Mouse (Mus musculus): ENCODE data around the gene Map4k2.
"Not testable (repeated sequence)": the region's sequence is repeated elsewhere in the genome, so short reads cannot be mapped to it uniquely, and the experiment has no call there.

The Map4k2 gene

DNA sequence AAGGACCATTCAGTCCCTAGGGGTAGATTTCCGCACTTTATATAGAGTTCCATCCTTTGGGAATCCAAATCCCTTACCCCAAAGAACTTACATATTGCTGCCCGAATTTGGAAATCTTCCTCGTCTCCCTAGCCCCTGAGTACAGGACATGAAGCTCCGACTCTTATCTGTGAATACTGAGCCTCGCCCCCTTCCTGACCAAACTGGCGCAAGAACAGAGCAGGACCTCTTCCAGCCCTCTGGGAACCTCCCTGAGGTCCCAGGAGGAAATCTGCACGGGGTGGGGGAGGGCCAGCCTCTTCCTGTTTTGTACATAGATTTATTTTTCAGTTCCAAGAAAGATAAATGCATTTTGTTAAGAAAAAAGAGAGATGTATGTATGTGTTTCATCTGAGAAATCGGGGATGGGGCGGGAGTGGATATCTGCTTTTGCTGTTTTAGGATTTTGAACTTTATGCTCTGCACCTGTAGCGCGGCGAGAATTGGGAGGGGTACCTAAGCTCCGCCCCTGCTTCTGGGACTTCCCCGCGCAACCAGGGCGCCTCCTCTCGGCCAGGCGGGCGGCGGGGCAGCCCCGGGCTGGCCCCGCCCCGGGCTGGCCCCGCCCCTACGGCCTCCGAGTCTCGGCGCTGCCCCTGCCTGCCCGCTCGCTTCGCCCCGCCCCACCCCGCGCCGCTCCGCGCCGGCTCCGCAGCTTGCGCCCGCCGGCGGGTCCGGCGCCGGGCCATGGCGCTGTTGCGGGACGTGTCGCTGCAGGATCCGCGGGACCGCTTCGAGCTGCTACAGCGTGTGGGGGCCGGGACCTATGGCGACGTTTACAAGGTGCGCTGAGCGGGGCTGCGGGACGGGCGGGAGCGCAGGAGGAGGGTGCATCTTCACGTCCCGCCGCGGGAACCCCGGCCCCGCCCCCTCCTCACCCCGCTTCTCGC lies at the start of gene Map4k2:
Gene Map4k2, plus strand, starts transcription at position 612 of the 929 bp plus-strand sequence.
- no peak for DNase-seq (ENCODE audit: low read depth, low spot score)

DNA sequence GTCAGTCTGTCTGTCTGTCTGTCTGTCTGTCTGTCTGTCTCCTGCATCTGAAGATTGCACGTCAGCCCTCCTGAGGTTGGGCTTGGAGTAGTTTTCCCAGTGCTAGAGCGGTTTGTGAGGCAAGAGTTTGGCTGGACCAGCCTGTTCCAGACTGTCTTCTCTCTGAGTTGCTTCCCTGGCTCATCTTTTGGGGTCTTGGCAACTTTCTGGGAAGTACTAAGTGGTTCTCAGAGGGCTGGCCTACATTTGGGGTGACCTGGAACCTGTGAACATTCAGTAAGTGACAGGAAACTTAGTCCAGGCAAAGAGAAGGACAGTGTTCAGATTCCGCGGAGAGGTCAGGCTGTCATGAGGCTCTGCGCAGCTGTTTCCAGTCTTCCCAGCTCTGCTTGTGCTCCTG lies 48.7 kb upstream of the Map4k2 start:
- DNase-seq (ENCODE audit: low read depth, low spot score), result no peak

DNA sequence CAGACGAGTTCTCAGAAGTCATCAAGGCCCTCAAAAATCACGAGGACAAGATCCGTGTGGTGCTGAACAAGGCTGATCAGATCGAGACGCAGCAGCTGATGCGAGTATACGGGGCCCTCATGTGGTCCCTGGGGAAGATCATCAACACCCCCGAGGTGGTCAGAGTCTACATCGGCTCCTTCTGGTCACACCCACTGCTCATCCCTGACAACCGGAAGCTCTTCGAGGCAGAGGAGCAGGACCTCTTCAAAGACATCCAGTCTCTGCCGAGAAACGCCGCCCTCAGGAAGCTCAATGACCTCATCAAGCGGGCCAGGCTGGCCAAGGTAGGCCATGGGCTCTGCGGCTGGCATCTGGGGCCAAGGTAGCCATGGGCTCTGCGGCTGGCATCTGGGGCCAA lies 46.6 kb upstream of the Map4k2 start:
- no peak for DNase-seq (ENCODE audit: low read depth, low spot score)

DNA sequence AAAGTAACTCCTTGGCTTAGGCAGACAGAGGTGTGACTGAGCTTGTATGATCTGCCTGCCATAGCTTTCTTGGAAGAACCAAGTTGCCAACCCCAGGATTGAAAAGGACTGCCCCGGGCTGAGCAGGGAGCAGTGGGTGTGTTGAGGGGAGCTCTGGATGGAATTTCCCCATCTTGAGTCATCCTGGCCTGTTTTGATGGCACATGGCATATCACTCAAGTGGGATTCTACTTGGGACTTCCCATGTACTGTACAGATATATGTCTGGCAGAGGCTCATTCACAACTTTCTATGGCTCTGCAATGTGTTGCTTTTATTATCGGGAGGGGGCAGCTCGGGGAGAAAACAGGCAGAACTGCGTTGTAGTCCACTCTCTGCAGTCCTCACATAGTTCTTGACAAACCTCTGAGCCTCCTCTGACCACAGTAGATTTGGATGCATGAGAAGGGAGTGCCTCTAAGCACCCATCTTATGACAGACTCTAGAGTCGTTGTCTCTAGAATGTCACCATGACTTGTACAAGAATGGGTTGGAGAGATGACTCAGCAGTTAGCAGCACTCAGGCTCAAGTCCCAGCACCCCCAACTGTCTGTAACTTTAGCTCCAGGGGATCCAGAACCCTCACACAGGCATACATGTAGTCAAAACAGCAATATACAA lies 44.3 kb upstream of the Map4k2 start:
- no peak for DNase-seq (ENCODE audit: low read depth, low spot score)

DNA sequence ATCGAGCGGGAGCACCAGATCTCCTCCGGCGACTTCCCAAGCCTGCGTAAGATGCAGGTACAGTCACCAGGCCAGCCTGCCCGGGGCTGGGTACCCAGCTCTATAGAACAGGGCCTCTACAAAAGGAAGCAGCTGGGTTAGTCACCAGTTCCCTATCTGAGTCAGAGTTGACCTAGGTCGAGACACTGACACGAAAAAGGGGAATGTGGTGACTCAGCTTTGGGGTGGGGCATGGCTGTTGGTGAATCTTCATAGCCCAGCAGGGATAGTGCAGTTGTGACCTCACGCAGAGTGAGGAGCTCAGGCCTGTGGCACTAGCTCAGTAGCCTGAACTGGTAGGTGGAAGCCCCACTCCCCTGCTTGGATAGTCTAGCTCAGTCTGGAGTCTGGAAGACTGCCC lies 43.3 kb upstream of the Map4k2 start:
- no peak for DNase-seq (ENCODE audit: low read depth, low spot score)

DNA sequence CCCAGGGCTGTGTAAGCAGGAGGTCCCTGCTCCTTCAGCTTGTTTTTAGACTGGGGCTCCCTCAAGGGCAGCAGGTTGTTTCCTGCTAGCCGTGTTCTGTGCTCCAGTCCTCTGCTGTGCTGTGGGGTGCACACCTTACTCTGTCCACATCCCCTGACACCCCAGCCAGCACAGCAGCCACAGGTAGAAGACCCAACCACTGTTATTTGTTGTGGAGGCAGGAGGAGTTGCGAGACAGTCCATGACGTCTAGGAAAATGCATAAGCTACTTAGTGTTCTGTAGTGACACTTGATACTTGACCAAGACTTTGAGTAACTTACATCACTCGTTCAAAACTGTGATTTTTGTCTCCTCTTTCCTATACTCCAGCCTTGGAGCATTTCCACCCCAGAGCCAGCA lies 41.9 kb upstream of the Map4k2 start:
- no peak for DNase-seq (ENCODE audit: low read depth, low spot score)

DNA sequence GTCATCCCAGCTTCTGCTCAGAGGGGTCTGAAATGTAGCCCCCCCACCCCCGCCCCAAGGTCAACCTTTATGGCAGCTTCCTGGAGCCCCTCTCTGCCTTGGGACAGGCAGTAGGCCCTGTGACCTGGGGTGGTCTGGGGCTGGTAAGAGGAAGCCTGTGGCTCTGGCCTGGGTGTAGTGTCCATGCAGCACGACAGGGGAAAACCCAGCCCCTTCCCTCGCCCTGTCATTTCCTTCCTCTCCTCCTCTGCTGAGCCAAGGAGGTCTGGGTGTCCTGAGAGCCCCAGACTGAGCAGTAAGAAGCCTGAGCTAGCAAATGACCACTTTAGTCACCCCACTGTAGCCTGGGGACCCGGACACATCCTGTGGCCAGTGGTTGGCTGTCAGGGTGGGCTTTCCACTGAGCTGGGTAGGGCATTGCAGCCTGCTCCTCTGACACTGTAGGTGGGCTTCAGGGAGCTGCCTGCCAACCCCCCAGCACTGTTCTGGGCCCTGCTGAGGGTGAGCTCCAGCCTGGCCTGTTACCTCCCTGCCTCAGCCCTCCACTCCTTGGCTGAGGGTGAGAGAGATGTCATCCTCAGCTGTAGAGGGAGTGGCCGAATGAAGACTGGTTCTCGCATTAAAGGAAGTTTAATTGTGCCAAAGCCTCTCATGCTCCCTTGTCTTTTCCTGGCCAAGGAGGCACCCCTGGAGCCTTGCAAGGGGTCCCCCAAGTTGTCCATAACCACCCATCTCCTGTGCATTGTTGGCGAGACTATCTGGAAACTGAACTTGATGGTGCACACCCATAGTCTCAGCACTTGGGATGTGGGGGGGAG lies 41.3 kb upstream of the Map4k2 start:
- DNase-seq (ENCODE audit: low read depth, low spot score), result no peak

DNA sequence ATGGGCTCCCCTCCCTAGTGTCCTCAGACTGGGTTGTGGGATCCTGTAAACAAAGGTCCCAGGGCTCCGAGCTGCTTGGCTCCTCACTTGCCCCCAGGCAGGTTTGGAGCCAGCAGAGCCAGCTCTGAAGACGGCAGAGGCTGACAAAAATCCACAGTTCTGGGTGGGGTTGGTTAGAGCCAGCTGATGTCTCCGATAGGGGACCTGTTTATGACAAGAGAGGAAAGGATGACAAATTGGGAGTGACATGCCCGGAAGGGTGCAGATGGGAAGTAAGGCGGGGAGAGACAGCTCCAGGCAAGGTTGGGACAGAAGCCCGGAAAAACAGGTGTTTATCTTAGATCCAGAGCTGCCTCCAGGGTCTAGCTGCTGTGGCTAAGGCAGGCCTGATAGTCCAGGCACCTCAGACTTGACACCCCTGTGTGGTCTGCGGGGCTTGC lies 40.5 kb upstream of the Map4k2 start:
- DNase-seq (ENCODE audit: low read depth, low spot score), result no peak

DNA sequence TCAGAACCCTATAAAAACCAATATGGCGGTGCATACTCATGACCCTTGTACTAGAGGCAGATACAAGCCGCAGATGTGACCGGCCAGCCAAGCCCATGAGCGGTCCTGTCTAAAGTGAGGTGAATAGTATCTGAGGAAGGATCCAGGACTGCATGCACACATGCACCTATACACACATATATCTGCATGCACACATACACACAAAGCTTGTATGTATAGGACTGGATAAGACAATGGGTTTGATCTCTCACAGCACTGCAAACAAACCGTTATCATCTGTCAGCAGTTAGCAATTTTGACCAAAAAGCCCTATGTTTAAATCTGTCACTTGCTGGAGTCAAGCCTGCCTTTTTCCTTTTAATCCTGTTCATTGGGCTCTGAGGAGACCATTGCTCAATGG lies 38.8 kb upstream of the Map4k2 start:
- DNase-seq (ENCODE audit: low read depth, low spot score), result no peak

DNA sequence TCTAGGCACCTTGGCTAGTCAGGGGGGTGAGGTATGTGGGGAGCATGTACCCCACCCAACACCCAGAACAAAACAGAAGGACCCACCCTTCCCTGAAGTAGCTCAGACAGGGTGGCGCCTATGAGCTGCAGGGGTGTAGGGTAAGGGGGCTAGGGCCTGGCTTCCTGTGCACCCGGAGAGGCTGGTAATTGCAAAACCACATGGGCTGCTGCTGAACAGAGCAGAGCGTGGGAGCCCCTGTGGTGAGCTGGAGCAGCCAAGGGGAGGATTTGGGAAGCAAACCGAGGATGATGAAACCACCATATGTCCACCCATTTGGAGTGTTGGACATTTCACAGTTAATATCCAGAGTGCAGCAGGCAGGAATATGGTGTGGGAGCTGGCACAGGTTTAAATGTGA lies 38.4 kb upstream of the Map4k2 start:
- no peak for DNase-seq (ENCODE audit: low read depth, low spot score)

DNA sequence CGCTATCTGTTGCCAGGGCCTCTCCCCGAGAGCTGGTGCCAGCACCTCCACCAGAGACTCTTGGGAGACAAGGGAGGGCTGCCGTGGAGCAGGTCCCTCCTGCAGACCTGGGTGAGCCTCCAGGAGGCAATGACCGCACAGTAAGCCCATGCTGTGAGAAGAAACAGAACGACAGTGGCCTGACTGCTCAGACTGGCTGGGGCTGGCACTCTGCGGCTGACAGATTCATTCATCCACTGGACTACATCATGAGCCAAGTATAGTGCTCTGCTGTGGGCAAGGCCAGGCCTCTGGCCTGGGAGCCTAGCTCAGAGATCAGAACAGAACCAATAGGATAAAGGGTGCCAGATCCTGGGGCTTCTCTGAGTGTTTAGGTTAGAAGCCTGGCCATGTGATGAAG lies 37.1 kb upstream of the Map4k2 start:
- no peak for DNase-seq (ENCODE audit: low read depth, low spot score)

DNA sequence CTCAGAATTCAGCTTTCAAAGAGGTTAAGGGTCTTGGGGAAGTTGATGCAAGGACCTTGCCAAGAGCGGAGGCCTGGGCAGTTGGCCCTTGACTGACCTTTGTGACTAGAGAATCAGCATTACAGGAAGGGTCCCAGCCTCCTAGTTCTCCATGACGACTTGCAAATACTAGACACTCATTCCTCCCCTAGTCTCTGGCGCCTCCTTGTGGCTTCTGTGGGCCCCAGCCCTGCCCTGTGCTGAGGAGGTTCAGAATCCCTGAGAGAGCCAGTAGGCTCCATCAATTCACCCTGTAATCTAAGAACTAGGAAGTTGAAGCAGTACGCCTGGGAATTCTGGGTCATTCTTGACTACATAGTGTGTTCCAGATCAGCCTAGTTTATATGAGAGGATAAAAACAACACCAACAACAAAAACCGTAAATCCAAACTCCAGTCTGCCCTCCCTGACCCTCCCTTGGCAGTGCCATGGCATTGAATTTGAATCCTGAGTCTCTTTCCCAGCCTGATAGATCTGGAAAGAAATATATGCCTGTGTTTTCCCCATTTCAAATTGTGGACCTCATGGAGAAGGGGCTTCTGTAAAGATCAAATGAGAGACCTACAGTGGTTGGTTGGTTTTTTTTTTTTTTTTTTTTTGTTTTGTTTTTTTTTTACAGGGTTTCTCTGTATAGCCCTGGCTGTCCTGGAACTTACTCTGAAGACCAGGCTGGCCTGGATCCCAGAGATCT lies 36.0 kb upstream of the Map4k2 start:
- DNase-seq (ENCODE audit: low read depth, low spot score), result peak; percentile 88

DNA sequence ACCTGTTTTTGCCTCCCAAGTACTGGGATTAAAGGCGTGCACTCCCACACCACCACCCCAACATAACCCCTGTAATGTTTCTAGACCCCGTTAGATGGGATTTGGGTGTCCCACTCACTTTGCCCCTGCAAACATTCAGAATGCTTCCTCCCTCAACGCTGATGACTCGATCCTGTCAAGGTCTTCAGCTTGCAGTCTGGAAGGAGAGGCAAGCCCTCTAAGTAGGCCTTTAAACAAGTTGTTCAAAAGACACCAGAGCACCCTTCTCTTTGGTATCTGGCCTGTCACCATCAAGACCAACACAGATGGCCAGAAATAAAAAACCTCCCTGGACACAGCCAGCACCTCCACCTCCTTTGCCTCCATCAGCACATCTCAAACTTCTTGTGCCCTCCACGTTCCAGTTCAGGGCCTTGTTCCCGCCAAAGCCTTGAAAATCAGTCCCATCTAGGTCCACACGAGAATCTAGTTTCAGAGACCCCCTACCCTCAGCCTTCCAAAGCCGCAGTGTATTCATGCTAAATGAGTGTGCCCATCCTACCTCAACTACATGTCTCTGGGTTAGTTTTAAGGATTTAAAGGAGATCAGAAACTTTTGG lies 35.3 kb upstream of the Map4k2 start:
- no peak for DNase-seq (ENCODE audit: low read depth, low spot score)

DNA sequence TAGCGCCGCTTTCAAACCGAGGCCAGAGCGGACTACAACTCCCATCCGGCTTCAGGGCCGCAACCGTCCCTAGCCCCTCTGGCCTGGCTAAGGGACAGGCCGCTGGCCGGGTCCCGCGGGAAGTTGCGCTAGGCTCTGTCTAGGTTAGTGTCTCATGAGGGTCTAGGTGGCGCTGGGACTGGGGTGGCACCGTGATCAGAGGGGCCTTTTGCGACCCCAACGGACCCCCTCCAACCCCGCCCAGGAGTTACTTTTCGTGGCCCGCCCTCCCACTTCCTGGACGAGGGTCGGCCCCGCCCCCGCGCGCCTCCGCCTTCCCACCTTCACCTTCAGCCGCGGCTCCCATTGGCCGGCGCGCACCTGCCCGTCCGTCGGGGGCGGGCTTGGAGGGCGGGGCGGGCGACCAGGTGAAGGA lies 34.8 kb upstream of the Map4k2 start, which contains the start of gene Cdc42bpg:
Gene Cdc42bpg, plus strand, starts transcription at position 320 of the 415 bp plus-strand sequence.
- DNase-seq (ENCODE audit: low read depth, low spot score), result peak; percentile 63

DNA sequence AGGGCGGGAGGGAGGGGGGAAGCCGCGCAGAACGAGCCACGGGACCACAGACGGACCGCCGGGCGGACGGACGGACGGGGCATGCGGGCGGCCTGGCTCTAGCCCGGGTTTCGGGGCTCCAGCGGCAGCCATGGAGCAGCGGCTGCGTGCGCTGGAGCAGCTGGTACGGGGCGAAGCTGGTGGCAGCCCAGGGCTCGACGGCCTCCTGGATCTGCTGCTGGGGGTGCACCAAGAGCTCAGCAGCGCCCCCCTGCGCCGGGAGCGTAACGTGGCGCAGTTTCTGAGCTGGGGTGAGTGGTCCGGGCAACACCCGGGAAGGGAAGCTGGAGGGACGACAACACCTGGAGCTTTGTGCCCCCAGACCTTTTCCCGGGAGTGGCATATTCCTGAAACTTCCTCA lies 34.3 kb upstream of the Map4k2 start:
- DNase-seq (ENCODE audit: low read depth, low spot score), result peak; percentile 72

DNA sequence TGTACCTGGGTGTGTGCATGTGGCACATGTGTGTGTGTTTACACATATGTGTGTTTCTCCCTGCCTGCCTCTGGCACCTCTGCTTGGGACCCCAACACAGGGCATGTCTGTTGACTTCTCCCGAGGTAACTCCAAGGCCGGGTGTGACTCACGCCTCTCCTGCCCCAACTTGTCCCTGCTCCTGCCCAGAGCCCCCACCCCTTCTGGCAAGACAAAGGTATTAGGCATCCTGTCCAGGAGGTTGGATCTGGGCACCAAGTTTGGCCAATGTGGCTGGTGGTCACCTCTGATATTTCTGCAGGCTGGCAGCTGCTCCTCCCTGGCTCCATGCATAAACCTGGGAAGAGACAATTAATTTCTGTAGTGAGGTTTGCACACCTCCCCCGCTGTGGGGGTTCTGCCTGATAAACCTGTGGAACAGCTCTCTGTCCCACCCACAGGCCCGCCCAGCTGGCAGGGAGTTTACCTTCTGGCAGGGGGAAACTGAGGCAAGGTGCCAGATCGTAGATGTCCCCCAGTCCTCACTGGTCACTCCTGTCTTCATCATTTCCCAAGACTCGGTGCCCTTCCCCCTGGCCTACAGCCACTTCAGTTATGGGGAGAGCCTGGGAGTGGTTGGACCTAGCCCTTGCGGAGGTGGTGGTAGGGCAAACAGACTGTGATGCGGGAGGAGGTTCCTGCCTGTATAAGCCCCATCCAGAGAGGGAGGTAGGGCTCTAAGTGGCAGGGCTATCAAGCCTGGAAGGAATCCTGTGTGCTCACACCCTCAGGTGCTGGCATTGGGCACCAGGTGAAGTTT lies 33.0 kb upstream of the Map4k2 start:
- no peak for DNase-seq (ENCODE audit: low read depth, low spot score)

DNA sequence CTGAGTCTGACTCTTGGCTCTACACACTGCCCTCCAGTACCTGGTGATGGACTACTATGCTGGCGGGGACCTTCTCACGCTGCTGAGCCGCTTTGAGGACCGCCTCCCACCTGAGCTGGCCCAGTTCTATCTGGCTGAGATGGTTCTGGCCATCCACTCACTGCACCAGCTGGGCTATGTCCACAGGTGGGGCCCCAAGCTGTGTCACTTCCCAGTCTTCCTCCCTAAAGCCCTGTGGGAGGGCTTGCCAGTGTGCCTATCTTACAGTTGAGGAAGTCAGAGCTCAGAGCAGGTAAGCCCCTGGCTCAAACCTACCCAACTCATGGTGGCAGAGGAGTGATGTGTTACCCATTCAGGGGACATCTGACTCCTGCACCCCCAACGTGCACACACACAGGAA lies 30.8 kb upstream of the Map4k2 start:
- no peak for DNase-seq (ENCODE audit: low read depth, low spot score)

DNA sequence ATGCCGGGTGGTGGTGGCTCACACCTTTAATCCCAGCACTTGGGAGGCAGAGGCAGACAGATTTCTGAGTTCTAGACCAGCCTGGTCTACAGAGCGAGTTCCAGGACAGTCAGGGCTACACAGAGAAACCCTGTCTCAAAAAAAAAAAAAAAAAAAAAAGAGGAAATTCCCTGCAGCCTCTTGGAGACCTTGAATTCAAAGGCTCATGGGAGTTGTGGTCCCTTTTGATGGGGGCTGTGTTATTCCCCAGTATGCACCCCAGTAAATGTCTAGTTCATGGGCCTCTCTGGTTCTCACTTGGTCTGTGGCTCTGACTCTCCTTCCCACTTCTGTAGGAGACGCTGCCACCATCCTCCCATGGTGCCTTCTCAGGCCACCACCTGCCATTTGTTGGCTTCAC lies 29.2 kb upstream of the Map4k2 start:
- DNase-seq (ENCODE audit: low read depth, low spot score), result not testable (repeated sequence)

DNA sequence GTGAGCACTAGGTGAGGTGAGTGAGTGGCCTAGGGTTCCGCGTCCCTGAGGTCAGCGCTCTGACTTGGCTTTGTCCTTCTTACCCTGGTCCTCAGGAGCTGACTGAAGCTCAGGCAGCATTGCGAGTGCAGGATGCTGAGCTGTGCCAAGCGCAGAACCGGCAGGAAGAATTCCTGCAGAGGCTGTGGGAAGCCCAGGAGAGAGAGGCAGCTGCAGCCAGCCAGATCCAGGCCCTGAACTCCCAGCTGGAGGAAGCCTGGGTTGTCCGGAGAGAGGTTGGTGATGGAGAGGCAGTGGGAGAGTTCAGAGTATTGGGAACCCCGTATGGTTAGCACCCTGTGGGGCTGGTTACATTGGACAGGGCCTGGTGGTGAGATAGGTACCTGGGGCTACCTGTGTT lies 27.1 kb upstream of the Map4k2 start:
- DNase-seq (ENCODE audit: low read depth, low spot score), result no peak

DNA sequence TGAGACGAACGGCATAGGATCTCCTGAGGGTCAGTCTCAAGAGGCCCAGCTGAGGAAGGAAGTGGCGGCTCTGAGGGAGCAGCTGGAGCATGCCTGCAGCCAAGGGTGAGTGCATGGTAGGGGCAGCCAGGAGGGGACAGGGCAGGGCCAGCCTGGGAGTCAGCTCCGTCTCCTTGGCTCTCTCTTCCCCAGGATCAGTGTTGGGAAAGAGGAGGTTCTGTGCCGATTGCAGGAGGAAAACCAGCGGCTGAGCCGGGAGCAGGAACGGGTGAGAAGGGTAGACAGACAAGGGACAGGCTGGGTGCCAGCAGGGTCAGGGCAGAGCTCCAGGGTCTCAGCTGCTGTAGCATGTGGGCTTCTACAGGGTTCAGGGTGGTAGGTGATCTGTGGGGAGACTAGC lies 26.4 kb upstream of the Map4k2 start:
- no peak for DNase-seq (ENCODE audit: low read depth, low spot score)
